Mouse (Mus musculus) lung, postnatal 0 days (tissue): Measurements from ENCODE around the gene Plxdc2. TPM values are rescaled to one million over a fixed set of nuclear protein-coding genes. Genes with fewer than 3 reads are reported as not detected.

Source experiments
- ATAC-seq: fragments of 200-750 bp; cut with Nextera tagmentation; 2 replicates; pipeline ENCODE4 v1.8.0; 2017; ENCODE audit warnings: moderate library complexity
- DNase-seq: peaks from one replicate; pipeline ENCODE4 v3.0.0-alpha.2; 2016; ENCODE audit warnings: low spot score
- H3K27ac ChIP-seq: fragments of 300-500 bp; sonication (generic); 2 replicates; pipeline ENCODE4 v1.5.1; 2014; ENCODE audit warnings: antibody characterized with exemption, mild to moderate bottlenecking, low read length, mixed read lengths
- H3K27me3 ChIP-seq: fragments of 300-500 bp; sonication (generic); replicated peaks from 2 replicates; pipeline ENCODE4 v1.6.1; 2014; ENCODE audit warnings: low read length, mixed read lengths; ENCODE audit not compliant: insufficient read depth
- H3K36me3 ChIP-seq: fragments of 300-500 bp; sonication (generic); 2 replicates; pipeline ENCODE4 v1.6.1; 2014; ENCODE audit warnings: low read length, mixed read lengths; ENCODE audit not compliant: insufficient read depth
- H3K4me1 ChIP-seq: fragments of 300-500 bp; sonication (generic); 2 replicates; pipeline ENCODE4 v1.6.1; 2014; ENCODE audit warnings: antibody characterized with exemption, low read depth, low read length, mixed read lengths; ENCODE audit not compliant: insufficient read depth
- H3K4me2 ChIP-seq: fragments of 300-500 bp; sonication (generic); replicated peaks from 2 replicates; pipeline ENCODE4 v1.6.1; 2014; ENCODE audit warnings: low read depth, mild to moderate bottlenecking, low read length, moderate library complexity, mixed read lengths
- H3K4me3 ChIP-seq: fragments of 300-500 bp; sonication (generic); 2 replicates; pipeline ENCODE4 v1.5.1; 2014; ENCODE audit warnings: low read depth, low read length
- H3K9ac ChIP-seq: fragments of 300-500 bp; sonication (generic); replicated peaks from 2 replicates; pipeline ENCODE4 v1.6.1; 2014; ENCODE audit warnings: low read depth, mild to moderate bottlenecking
- H3K9me3 ChIP-seq: fragments of 300-500 bp; sonication (generic); 2 replicates; pipeline ENCODE4 v1.6.1; 2016; ENCODE audit warnings: low read length, mixed read lengths
- CTCF ChIP-seq: IDR thresholded peaks from 2 replicates; pipeline ENCODE4 v1.5.1; 2016; ENCODE audit warnings: antibody characterized with exemption, mild to moderate bottlenecking
- EP300 ChIP-seq: IDR thresholded peaks from 2 replicates; pipeline ENCODE4 v1.6.1; 2016; ENCODE audit warnings: antibody characterized with exemption, mild to moderate bottlenecking, control low read depth
- WGBS: fragments of 180-500 bp; shearing (Covaris S2); extraction: QIAGEN DNeasy Blood & Tissue Kit; methylation state at CpG from one replicate; pipeline ENCODE4 v1.1.7; 2014; 5-methylcytosine and 5-hydroxymethylcytosine counted together
- polyA plus RNA-seq: library from polyadenylated mRNA; unstranded; fragments of >200 nt; fragmentation: Nextera tagmentation; extraction: Ambion mirVana; gene quantifications from 2 replicates; pipeline ENCODE4 v1.2.1, GENCODE M21; 2015

Gene Plxdc2
- polyA plus RNA-seq, 1 experiment from 2014 or later, result 113 TPM

- Histone ChIP-seq H3K9ac (no peak overlapping the region), H3K4me1 (no peaks in the 10 kb centered on the region), H3K4me3 (no peak overlapping the region), H3K9me3 (no peaks in the 10 kb centered on the region), H3K27me3 (no peaks in the 10 kb centered on the region), H3K36me3 (no peaks in the 10 kb centered on the region), H3K27ac (no peak overlapping the region), H3K4me2 (no peak overlapping the region)
- DNase-seq (no peak), ATAC-seq (no peak)
- WGBS, result 60% methylated on average over 10 of the region's 10 CpGs
- TF ChIP-seq CTCF, result no peak
- TF ChIP-seq EP300, result no peak
Observed at GRCm38 (mm10) chr2:16398896-16399295, 42.8 kb downstream of the Plxdc2 start.

- DNase-seq (peak; percentile 49), ATAC-seq (peak; percentile 28; the same call in 1 of the 2 replicates)
- Histone ChIP-seq H3K9ac (no peak overlapping the region), H3K9me3 (no peaks in the 10 kb centered on the region), H3K4me3 (no peak overlapping the region), H3K36me3 (no peaks in the 10 kb centered on the region), H3K4me1 (no peaks in the 10 kb centered on the region), H3K27ac (no peak overlapping the region), H3K27me3 (no peaks in the 10 kb centered on the region), H3K4me2 (no peak overlapping the region)
- TF ChIP-seq CTCF (no peak), EP300 (no peak)
- WGBS, result 70% methylated on average over 2 of the region's 2 CpGs
Observed at GRCm38 (mm10) chr2:16406508-16406907, 50.4 kb downstream of the Plxdc2 start.

- TF ChIP-seq CTCF, result no peak
- no peak for TF ChIP-seq EP300
- Histone ChIP-seq H3K4me3 (no peak overlapping the region), H3K27ac (no peak overlapping the region), H3K9me3 (no peaks in the 10 kb centered on the region), H3K4me2 (no peak overlapping the region), H3K36me3 (no peaks in the 10 kb centered on the region), H3K27me3 (no peaks in the 10 kb centered on the region), H3K4me1 (no peaks in the 10 kb centered on the region), H3K9ac (no peak overlapping the region)
- DNase-seq (peak; percentile 11), ATAC-seq (peak; percentile 23; the same call in 1 of the 2 replicates)
- WGBS, result 14% methylated on average over 3 of the region's 3 CpGs
Observed at GRCm38 (mm10) chr2:16414340-16414976, 58.4 kb downstream of the Plxdc2 start.

- H3K4me3 ChIP-seq, result no peak overlapping the region
- DNase-seq, result no peak
- 78% methylated on average over 5 of the region's 5 CpGs for WGBS
- H3K9ac ChIP-seq, result no peak overlapping the region
- no peak for ATAC-seq
- no peaks in the 10 kb centered on the region for H3K4me1 ChIP-seq
- TF ChIP-seq EP300 (no peak), CTCF (no peak)
- H3K27ac ChIP-seq, result no peak overlapping the region
- no peaks in the 10 kb centered on the region for H3K36me3 ChIP-seq
- no peaks in the 10 kb centered on the region for H3K27me3 ChIP-seq
- no peaks in the 10 kb centered on the region for H3K9me3 ChIP-seq
- no peak overlapping the region for H3K4me2 ChIP-seq
Observed at GRCm38 (mm10) chr2:16439030-16439429, 82.9 kb downstream of the Plxdc2 start.

- TF ChIP-seq CTCF (no peak), EP300 (no peak)
- peak; percentile 19 for DNase-seq
- Histone ChIP-seq H3K4me1 (no peaks in the 10 kb centered on the region), H3K4me3 (no peak overlapping the region), H3K27ac (no peak overlapping the region), H3K9me3 (no peaks in the 10 kb centered on the region), H3K9ac (no peak overlapping the region), H3K4me2 (no peak overlapping the region), H3K27me3 (no peaks in the 10 kb centered on the region), H3K36me3 (no peaks in the 10 kb centered on the region)
- WGBS, result 40% methylated on average over 2 of the region's 2 CpGs
- ATAC-seq, result no peak
Observed at GRCm38 (mm10) chr2:16442643-16443042, 86.5 kb downstream of the Plxdc2 start.

GRCm38 (mm10) chr2:16447936-16448335, 91.8 kb downstream of the Plxdc2 start:
- Histone ChIP-seq H3K27me3 (no peaks in the 10 kb centered on the region), H3K4me2 (no peak overlapping the region), H3K9me3 (no peaks in the 10 kb centered on the region), H3K4me3 (no peak overlapping the region), H3K9ac (no peak overlapping the region), H3K4me1 (no peaks in the 10 kb centered on the region), H3K36me3 (no peaks in the 10 kb centered on the region), H3K27ac (no peak overlapping the region)
- DNase-seq (no peak), ATAC-seq (no peak)
- TF ChIP-seq EP300, result no peak
- TF ChIP-seq CTCF, result no peak
- 59% methylated on average over 4 of the region's 4 CpGs for WGBS
